Mouse (Mus musculus) stomach, embryonic 14.5 days (tissue): ENCODE data around the gene Snapin. TPM values are rescaled to one million over a fixed set of nuclear protein-coding genes. Genes with fewer than 3 reads are reported as not detected.

Source experiments
- ATAC-seq: fragments of 200-750 bp; cut with Nextera tagmentation; 2 replicates; pipeline ENCODE4 v1.8.0; 2017; ENCODE audit warnings: low read depth, moderate TSS enrichment; ENCODE audit not compliant: insufficient number of reproducible peaks, insufficient read depth, low FRiP score
- H3K27ac ChIP-seq: fragments of 300-500 bp; sonication (generic); 2 replicates; pipeline ENCODE4 v1.5.1; 2014; ENCODE audit warnings: mild to moderate bottlenecking, low read length, moderate library complexity, mixed read lengths
- H3K27me3 ChIP-seq: fragments of 300-500 bp; sonication (generic); 2 replicates; pipeline ENCODE4 v1.6.1; 2014; ENCODE audit warnings: low read length, control low read depth, mixed read lengths; ENCODE audit not compliant: control insufficient read depth, insufficient read depth
- H3K36me3 ChIP-seq: fragments of 300-500 bp; sonication (generic); 2 replicates; pipeline ENCODE4 v1.6.1; 2014; ENCODE audit warnings: mild to moderate bottlenecking, control low read depth, low read length, moderate library complexity, mixed read lengths; ENCODE audit not compliant: control insufficient read depth, insufficient read depth
- H3K4me1 ChIP-seq: fragments of 300-500 bp; sonication (generic); 2 replicates; pipeline ENCODE4 v1.6.1; 2014; ENCODE audit warnings: low read length, control low read depth, mixed read lengths; ENCODE audit not compliant: control insufficient read depth, insufficient read depth
- H3K4me2 ChIP-seq: fragments of 300-500 bp; sonication (generic); replicated peaks from 2 replicates; pipeline ENCODE4 v1.6.1; 2014; ENCODE audit warnings: low read depth, low read length, control low read depth
- H3K4me3 ChIP-seq: fragments of 300-500 bp; sonication (generic); 2 replicates; pipeline ENCODE4 v1.5.1; 2014; ENCODE audit warnings: low read depth, low read length, control low read depth
- H3K9ac ChIP-seq: fragments of 300-500 bp; sonication (generic); replicated peaks from 2 replicates; pipeline ENCODE4 v1.6.1; 2014; ENCODE audit warnings: low read depth, mild to moderate bottlenecking, control low read depth, low read length, moderate library complexity, mixed read lengths
- H3K9me3 ChIP-seq: fragments of 300-500 bp; sonication (generic); 2 replicates; pipeline ENCODE4 v1.6.1; 2016; ENCODE audit warnings: low read depth, low read length, control low read depth; ENCODE audit not compliant: control insufficient read depth
- WGBS: fragments of 180-500 bp; shearing (Covaris S2); extraction: QIAGEN DNeasy Blood & Tissue Kit; methylation state at CpG from one replicate; pipeline ENCODE4 v1.1.7; 2014; 5-methylcytosine and 5-hydroxymethylcytosine counted together
- polyA plus RNA-seq: library from polyadenylated mRNA; unstranded; fragments of >200 nt; fragmentation: Nextera tagmentation; extraction: Ambion mirVana; gene quantifications from 2 replicates; pipeline ENCODE4 v1.2.1, GENCODE M21; 2014

Snapin gene
- polyA plus RNA-seq = 81.2 and 88.0 TPM in 2 replicates

DNA sequence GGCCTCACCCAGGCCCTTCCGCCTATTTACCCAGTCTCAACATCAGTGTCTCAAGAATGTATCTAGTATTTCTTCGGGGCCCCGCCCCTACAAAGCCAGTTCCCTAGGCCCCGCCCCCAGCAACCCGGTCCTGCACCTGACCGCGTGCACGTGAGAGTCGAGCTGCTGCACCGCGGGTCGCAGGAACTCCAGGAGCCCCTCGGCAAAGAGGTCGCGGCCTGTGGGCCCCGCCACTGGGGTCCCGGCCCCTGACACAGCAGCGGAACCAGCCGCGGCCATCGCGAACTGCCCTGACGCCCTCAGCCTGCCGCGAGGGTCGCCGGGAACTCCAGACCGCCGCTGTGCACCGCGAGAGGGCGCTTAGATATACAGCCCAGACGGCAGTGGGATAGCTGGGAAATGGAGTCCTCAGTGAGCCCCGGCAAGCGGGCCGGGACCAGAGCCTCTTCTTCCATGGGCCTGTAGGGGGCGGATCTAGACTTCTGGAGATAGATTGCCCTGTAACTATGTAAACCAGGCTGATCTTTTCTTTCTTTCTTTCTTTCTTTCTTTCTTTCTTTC lies at the start of gene Snapin:
Snapin (minus strand) TSS at position 338 of the 561 bp plus-strand sequence.
- H3K4me2 ChIP-seq = peak within 1 kb of the TSS; percentile 60
- peak within 1 kb of the TSS; percentile 55; the same call in 1 of the 2 replicates for H3K27ac ChIP-seq
- under 1% methylated on average over 37 of the region's 37 CpGs for WGBS
- H3K27me3 ChIP-seq = no peaks in the 10 kb centered on the region
- peaks cover 10% of the 10 kb centered on the region; the same call in 1 of the 2 replicates for H3K4me1 ChIP-seq
- H3K9ac ChIP-seq = peak within 1 kb of the TSS; percentile 52; the same call in 1 of the 2 replicates
- H3K9me3 ChIP-seq = no peaks in the 10 kb centered on the region
- peak within 1 kb of the TSS; percentile 68 for H3K4me3 ChIP-seq
- peaks cover 34% of the 10 kb centered on the region for H3K36me3 ChIP-seq
- ATAC-seq = peak; percentile 98

DNA sequence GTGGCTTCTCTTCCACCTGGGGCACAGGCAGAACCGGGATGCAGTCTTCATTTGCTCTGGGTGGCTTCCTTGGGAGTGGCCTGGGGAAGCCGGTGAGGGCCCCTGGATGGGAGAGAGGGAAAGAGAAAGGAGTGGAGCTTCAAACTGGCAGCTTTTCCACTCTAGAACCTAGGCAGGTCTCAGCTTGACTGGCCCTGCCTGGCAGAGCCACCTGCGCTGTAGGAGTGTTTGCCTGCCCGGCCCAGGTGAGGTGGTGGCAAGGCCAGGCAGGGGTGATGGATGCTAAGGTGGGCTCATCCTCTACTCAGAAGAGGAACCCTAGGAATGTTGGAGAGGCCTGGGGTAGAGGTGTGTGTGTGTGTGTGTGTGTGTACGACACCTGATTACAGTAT lies 47.1 kb upstream of the Snapin start:
- Histone ChIP-seq H3K36me3 (no peaks in the 10 kb centered on the region), H3K9ac (peak overlapping the region; percentile 26), H3K4me2 (peak overlapping the region; percentile 41), H3K27me3 (no peaks in the 10 kb centered on the region), H3K4me3 (peak overlapping the region; percentile 26), H3K9me3 (no peaks in the 10 kb centered on the region), H3K27ac (peak overlapping the region; percentile 84), H3K4me1 (peaks cover 6% of the 10 kb centered on the region; the same call in 1 of the 2 replicates)
- no peak for ATAC-seq
- 68% methylated on average over 5 of the region's 5 CpGs for WGBS

DNA sequence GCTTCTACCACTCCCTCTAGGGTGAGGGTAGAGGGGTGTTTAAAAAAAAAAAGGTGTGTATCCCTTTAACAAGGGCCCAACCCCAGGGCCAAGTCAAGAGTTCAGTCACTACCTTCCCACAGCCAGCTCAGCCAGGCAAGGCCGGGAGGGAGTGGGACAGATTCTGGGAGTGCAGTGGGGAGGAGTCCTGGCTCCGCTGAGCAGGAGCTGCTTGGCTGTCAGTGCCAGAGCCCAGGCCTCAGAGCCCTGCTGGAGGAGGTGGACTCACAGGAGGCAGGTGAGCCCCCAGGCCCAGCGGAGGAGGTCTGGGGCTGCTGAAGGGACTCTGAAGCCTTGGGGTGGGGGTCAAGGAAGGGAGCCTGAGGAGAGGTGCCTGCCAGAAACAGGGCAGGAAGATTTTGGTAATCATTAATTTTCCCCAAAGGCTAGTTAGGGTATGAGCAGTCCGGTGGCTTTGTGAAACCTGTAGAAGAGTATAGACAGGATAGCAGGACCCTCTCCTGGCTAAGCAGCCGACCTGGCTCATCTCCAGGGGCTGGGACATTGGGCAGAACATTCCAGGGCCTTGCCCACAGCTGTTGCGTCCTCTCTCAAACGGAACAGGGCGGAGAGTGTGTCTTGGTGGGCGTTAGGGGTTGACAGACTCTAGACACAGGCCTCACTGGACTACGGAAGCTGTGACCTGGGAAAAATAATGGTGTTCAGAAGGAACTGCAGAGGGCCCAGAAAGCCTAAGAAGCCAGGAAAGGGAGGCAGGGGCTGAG lies 46.5 kb upstream of the Snapin start, which contains the start of gene S100a16:
S100a16 (plus strand) TSS at position 114 of the 764 bp plus-strand sequence.
- Histone ChIP-seq H3K4me1 (peaks cover 6% of the 10 kb centered on the region; the same call in 1 of the 2 replicates), H3K27ac (peak within 1 kb of the TSS; percentile 84), H3K9me3 (no peaks in the 10 kb centered on the region), H3K36me3 (no peaks in the 10 kb centered on the region), H3K9ac (peak within 1 kb of the TSS; percentile 26), H3K4me3 (peak within 1 kb of the TSS; percentile 26), H3K4me2 (peak within 1 kb of the TSS; percentile 41), H3K27me3 (no peaks in the 10 kb centered on the region)
- peak; percentile 87 for ATAC-seq
- WGBS = 32% methylated on average over 10 of the region's 10 CpGs

DNA sequence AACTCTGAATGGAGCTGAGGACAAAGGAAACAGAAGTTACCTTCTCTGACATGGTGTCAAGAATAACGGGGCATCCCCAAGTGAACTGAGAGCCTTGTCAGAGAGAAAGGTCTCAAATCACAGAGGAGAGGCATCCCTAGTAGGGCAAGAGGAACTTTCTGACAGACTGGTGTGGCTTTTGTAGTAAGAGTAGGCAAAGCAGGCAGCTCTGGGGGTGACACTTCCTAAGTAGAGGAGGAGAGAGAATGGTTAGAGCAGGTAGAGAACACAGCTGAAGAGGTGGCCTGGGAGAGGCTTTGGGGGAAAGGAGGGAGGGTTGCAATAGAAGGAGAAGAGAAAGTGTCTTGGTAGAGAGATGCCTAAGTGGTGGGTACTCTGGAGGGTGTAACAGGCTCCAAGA lies 44.6 kb upstream of the Snapin start:
- ATAC-seq = no peak
- Histone ChIP-seq H3K4me3 (no peak overlapping the region), H3K27ac (no peak overlapping the region), H3K4me1 (peaks cover 6% of the 10 kb centered on the region; the same call in 1 of the 2 replicates), H3K36me3 (no peaks in the 10 kb centered on the region), H3K9ac (no peak overlapping the region), H3K4me2 (no peak overlapping the region), H3K27me3 (no peaks in the 10 kb centered on the region), H3K9me3 (no peaks in the 10 kb centered on the region)
- 54% methylated on average over 1 of the region's 1 CpGs for WGBS

DNA sequence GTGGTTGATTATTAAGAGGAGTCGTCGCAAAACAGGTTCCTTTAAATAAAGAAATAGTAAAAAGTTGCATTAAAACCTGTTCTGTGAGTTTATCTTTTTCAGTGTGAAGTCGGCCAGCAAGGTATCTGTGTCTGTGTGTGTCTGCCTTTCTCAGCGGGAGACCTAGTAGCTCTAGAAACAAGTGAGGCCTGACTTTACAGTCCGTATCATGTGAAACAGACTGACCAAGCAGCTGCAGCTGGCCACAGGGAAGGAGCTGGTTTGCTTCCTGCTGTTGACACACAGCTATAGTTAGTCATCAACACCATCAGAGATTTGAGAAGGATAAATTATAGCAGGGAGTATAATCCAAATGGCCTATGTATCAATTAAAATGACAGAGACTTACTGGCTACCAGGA lies 40.9 kb upstream of the Snapin start:
- Histone ChIP-seq H3K27me3 (no peaks in the 10 kb centered on the region), H3K27ac (no peak overlapping the region), H3K4me3 (no peak overlapping the region), H3K9ac (no peak overlapping the region), H3K9me3 (no peaks in the 10 kb centered on the region), H3K4me1 (no peaks in the 10 kb centered on the region), H3K4me2 (no peak overlapping the region), H3K36me3 (no peaks in the 10 kb centered on the region)
- WGBS = 52% methylated on average over 5 of the region's 5 CpGs
- ATAC-seq = no peak

DNA sequence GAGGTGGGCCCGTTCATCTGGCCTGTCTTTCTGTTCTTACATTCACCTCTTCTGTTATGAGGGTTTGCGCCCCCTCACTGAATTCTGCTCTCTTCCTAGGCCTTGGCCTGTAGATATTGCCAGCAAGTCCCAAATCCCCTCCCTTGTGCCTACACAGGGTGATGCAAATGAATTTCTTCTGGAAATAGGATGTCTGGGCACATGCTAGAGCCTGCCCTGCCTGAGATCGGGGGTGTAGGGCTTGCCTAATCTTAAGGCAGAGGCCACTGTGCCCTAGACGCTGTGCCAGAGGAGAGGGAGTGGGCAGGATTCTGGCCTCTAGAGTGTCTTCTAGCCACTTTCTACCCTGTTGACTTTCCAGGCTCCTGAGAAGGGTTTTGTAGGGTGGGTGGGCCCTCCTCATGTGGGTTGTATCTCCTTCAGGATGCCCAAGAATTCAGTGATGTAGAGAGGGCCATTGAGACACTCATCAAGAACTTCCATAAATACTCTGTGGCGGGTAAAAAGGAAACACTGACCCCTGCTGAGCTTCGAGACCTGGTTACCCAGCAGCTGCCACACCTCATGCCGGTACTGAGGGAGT lies 36.5 kb upstream of the Snapin start:
- Histone ChIP-seq H3K27me3 (no peaks in the 10 kb centered on the region), H3K4me1 (0 out of 2 replicates have a peak, but pooled peaks cover 3% of the 10 kb centered on the region), H3K27ac (no peak overlapping the region), H3K36me3 (no peaks in the 10 kb centered on the region), H3K4me3 (no peak overlapping the region), H3K9ac (no peak overlapping the region), H3K4me2 (no peak overlapping the region), H3K9me3 (no peaks in the 10 kb centered on the region)
- ATAC-seq = no peak
- 86% methylated on average over 7 of the region's 7 CpGs for WGBS

DNA sequence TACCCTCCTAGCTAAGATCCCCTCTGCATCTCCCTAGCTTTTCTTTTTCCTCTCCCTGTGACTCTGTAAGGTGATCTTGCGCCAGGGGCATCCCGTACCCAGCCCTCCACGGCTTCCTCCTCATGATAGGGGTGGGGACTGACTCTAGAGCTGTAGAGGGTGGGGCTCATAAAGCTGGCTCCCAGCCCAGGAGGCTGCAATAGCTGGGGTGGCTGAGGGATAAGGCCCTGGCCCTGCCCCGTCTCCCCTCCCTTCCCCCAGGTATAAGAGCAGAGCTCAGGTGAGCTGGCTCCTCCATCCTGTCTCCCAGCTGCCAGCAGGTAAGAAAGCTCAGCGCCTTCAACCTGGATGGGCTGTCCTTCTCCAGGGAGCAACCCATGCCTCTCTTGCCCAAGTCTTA lies 35.7 kb upstream of the Snapin start, which contains the start of gene S100a14:
S100a14 (plus strand) TSS at position 277 of the 400 bp plus-strand sequence.
- H3K9ac ChIP-seq = no peak within 1 kb of the TSS
- peak; percentile 84 for ATAC-seq
- no peak within 1 kb of the TSS for H3K4me2 ChIP-seq
- WGBS = 65% methylated on average over 5 of the region's 5 CpGs
- no peak within 1 kb of the TSS for H3K4me3 ChIP-seq
- H3K27ac ChIP-seq = peak within 1 kb of the TSS; percentile 11; the same call in 1 of the 2 replicates
- 0 out of 2 replicates have a peak, but pooled peaks cover 3% of the 10 kb centered on the region for H3K4me1 ChIP-seq
- no peaks in the 10 kb centered on the region for H3K36me3 ChIP-seq
- H3K27me3 ChIP-seq = no peaks in the 10 kb centered on the region
- no peaks in the 10 kb centered on the region for H3K9me3 ChIP-seq

DNA sequence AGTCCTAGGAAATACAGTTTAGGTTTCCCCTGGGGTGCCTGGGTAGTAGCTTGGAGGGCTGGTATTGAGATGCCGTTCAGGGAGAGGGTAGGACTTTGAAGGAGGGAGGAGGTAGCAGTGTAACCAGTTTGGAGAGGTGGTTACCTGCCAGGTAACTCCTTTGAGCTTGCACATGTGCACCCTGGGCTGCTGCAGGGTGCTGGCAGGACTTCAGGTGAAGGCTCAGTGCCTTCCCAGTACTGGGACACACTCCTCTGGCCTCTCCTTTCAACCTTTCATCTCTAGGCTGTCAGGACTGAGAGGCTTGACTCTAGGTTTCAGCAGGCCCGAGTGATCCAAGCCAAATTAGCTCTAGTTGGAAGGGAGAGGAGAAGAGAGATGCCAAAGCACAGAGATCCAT lies 35.2 kb upstream of the Snapin start:
- Histone ChIP-seq H3K4me3 (no peak overlapping the region), H3K4me1 (0 out of 2 replicates have a peak, but pooled peaks cover 3% of the 10 kb centered on the region), H3K9me3 (no peaks in the 10 kb centered on the region), H3K9ac (no peak overlapping the region), H3K4me2 (no peak overlapping the region), H3K27ac (peak overlapping the region; percentile 11; the same call in 1 of the 2 replicates), H3K36me3 (no peaks in the 10 kb centered on the region), H3K27me3 (no peaks in the 10 kb centered on the region)
- ATAC-seq = no peak
- 65% methylated on average over 2 of the region's 2 CpGs for WGBS
